Mouse (Mus musculus) embryonic facial prominence, embryonic 15.5 days (tissue): ENCODE measurements around the gene Tecr. TPM values are rescaled to one million over a fixed set of nuclear protein-coding genes. Genes with fewer than 3 reads are reported as not detected.
"Not testable (repeated sequence)": the region's sequence is repeated elsewhere in the genome, so short reads cannot be mapped to it uniquely, and the experiment has no call there.

Experiments used
- ATAC-seq: fragments of 200-750 bp; cut with Nextera tagmentation; 2 replicates; pipeline ENCODE4 v1.8.0; 2017; ENCODE audit warnings: low read depth, moderate TSS enrichment; ENCODE audit not compliant: insufficient number of reproducible peaks, low FRiP score, low TSS enrichment
- H3K27ac ChIP-seq: fragments of 300-500 bp; sonication (generic); replicated peaks from 2 replicates; pipeline ENCODE4 v1.5.1; 2015; ENCODE audit warnings: mild to moderate bottlenecking, inconsistent platforms
- H3K27me3 ChIP-seq: fragments of 300-500 bp; sonication (generic); 2 replicates; pipeline ENCODE4 v1.6.1; 2015; ENCODE audit warnings: inconsistent platforms
- H3K36me3 ChIP-seq: fragments of 300-500 bp; sonication (generic); 2 replicates; pipeline ENCODE4 v1.6.1; 2015; ENCODE audit warnings: mild to moderate bottlenecking, inconsistent platforms
- H3K4me1 ChIP-seq: fragments of 300-500 bp; sonication (generic); 2 replicates; pipeline ENCODE4 v1.6.1; 2015; ENCODE audit warnings: inconsistent platforms
- H3K4me2 ChIP-seq: fragments of 300-500 bp; sonication (generic); replicated peaks from 2 replicates; pipeline ENCODE4 v1.6.1; 2015; ENCODE audit warnings: mild to moderate bottlenecking, inconsistent platforms
- H3K4me3 ChIP-seq: fragments of 300-500 bp; sonication (generic); replicated peaks from 2 replicates; pipeline ENCODE4 v1.5.1; 2015; ENCODE audit warnings: mild to moderate bottlenecking, inconsistent platforms
- H3K9ac ChIP-seq: fragments of 300-500 bp; sonication (generic); 2 replicates; pipeline ENCODE4 v1.6.1; 2015; ENCODE audit warnings: inconsistent platforms
- H3K9me3 ChIP-seq: fragments of 300-500 bp; sonication (generic); replicated peaks from 2 replicates; pipeline ENCODE4 v1.6.1; 2016; ENCODE audit warnings: inconsistent platforms
- WGBS: fragments of 180-500 bp; shearing (Covaris S2); methylation state at CpG from one replicate; pipeline ENCODE4 v1.1.7; 2015; 5-methylcytosine and 5-hydroxymethylcytosine counted together
- polyA plus RNA-seq: library from polyadenylated mRNA; unstranded; fragments of >200 nt; fragmentation: Nextera tagmentation; extraction: Ambion mirVana; gene quantifications from 2 replicates; pipeline ENCODE4 v1.2.1, GENCODE M21; 2015

The Tecr gene
- polyA plus RNA-seq, 1 experiment from 2014 or later: 549 TPM

DNA sequence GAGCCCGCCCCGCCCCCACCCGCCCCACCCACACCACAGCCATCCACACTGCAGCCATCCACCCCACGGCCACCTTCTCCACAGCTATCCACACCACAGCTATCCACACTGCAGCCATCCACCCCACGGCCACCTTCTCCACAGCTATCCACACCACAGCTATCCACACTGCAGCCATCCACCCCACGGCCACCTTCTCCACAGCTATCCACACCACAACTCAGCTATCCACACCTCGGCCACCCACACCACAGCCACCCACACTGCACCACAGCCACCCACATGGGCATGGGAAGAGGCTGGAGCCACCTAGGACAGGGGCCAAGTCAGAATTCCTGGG lies 36.8 kb downstream of the Tecr start:
- not testable (repeated sequence) for H3K27me3 ChIP-seq, H3K9me3 ChIP-seq, H3K9ac ChIP-seq, ATAC-seq, H3K4me3 ChIP-seq, H3K27ac ChIP-seq, H3K4me2 ChIP-seq
- 83% methylated on average over 4 of the region's 7 CpGs for WGBS
- peaks cover 44% of the 10 kb centered on the region for H3K4me1 ChIP-seq
- peaks cover 33% of the 10 kb centered on the region for H3K36me3 ChIP-seq

DNA sequence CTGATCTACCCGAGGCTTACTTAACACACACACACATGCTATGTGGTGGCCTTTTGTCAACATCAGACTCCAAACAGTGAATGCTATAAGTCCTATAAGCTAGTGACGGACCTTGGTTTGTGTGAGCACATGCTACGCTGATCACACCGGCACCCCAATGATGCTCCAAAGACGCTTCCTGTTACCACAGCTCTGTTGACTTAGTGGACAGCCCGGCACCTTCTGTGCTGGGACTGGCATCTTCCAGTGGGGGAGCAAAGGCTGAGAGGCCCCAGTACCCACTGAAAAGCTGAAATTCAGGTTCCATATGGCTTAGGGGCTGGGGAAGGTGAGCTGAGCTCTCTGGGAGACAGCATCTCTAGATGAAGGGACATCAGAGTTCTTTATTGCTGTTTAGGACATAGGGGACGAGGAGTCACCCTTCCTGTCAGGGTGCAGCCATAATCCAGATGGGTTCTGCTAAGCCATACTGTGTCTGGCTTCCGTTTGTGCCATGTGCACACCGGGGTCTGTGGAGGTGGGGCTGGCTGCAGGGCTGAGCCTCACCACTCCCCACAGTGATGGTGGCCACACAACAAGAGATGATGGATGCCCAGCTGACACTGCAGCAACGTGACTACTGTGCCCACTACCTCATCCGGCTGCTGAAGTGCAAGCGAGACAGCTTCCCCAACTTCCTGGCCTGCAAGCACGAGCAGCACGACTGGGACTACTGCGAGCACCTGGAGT lies 37.3 kb downstream of the Tecr start:
- no peaks in the 10 kb centered on the region for H3K9me3 ChIP-seq
- H3K4me3 ChIP-seq: no peak overlapping the region
- H3K9ac ChIP-seq: no peak overlapping the region
- no peaks in the 10 kb centered on the region for H3K27me3 ChIP-seq
- 83% methylated on average over 15 of the region's 15 CpGs for WGBS
- H3K4me2 ChIP-seq: no peak overlapping the region
- peaks cover 39% of the 10 kb centered on the region for H3K4me1 ChIP-seq
- peaks cover 33% of the 10 kb centered on the region for H3K36me3 ChIP-seq
- ATAC-seq: no peak
- H3K27ac ChIP-seq: no peak overlapping the region

GRCm38 (mm10) chr8:83569165-83569564 lies 38.6 kb downstream of the Tecr start:
- Histone ChIP-seq H3K4me2 (no peak overlapping the region), H3K9me3 (no peaks in the 10 kb centered on the region), H3K4me3 (no peak overlapping the region), H3K4me1 (peaks cover 26% of the 10 kb centered on the region), H3K9ac (no peak overlapping the region), H3K36me3 (peaks cover 33% of the 10 kb centered on the region), H3K27me3 (no peaks in the 10 kb centered on the region), H3K27ac (no peak overlapping the region)
- no peak for ATAC-seq
- 71% methylated on average over 4 of the region's 4 CpGs for WGBS

DNA sequence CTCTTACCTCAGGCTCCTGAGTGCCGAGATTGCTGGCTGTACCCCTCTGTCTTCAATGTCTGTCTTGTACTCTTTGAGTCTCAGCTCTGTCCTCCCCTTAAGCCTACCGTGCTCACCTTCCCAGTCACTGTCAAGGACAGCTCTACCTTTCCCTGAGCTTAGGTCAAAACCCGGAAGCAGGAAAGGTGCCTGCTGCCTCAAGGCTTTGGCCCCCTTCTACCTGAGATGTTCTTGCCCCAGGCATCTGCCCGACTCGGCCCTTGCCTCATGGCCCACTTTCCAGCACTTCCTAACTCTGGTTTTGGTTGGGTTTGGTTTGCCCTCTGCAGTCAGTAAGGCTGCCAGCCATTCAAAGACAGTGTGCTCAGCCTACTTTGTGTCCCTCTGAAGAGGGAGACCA lies 39.0 kb downstream of the Tecr start:
- ATAC-seq: no peak
- Histone ChIP-seq H3K27me3 (no peaks in the 10 kb centered on the region), H3K9me3 (no peaks in the 10 kb centered on the region), H3K36me3 (peaks cover 33% of the 10 kb centered on the region), H3K27ac (no peak overlapping the region), H3K9ac (no peak overlapping the region), H3K4me3 (no peak overlapping the region), H3K4me2 (no peak overlapping the region), H3K4me1 (peaks cover 22% of the 10 kb centered on the region)
- 62% methylated on average over 5 of the region's 5 CpGs for WGBS

GRCm38 (mm10) chr8:83568128-83568527 lies 39.6 kb downstream of the Tecr start:
- H3K4me1 ChIP-seq: peaks cover 16% of the 10 kb centered on the region
- H3K27me3 ChIP-seq: no peaks in the 10 kb centered on the region
- H3K9ac ChIP-seq: no peak overlapping the region
- H3K4me2 ChIP-seq: peak overlapping the region; percentile 83; the same call in 1 of the 2 replicates
- peaks cover 32% of the 10 kb centered on the region for H3K36me3 ChIP-seq
- ATAC-seq: no peak
- H3K9me3 ChIP-seq: no peaks in the 10 kb centered on the region
- H3K4me3 ChIP-seq: peak overlapping the region; percentile 60
- 58% methylated on average over 5 of the region's 5 CpGs for WGBS
- no peak overlapping the region for H3K27ac ChIP-seq

DNA sequence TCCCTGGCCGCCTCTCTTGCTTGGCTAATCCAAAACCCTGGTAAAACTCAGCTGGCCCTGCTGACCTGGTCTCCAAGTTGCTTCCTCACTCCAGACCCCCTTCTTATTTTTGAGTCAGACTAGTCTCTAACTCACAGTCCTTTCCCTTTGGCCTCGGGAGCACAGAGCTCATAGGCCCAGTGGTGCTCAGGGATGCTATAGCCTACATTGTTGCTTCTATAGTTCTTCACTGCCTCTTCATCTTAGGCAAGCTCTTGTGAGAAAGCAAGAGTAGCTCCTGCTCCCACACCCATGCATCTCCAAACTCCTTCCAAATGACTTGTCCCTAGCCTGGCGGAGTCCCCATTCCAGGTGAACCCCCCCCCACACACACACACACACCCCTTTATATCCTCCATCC lies 40.1 kb downstream of the Tecr start:
- Histone ChIP-seq H3K4me3 (peak overlapping the region; percentile 60), H3K27me3 (no peaks in the 10 kb centered on the region), H3K9ac (peak overlapping the region; percentile 62; the same call in 1 of the 2 replicates), H3K27ac (no peak overlapping the region), H3K9me3 (no peaks in the 10 kb centered on the region), H3K4me1 (peaks cover 16% of the 10 kb centered on the region), H3K4me2 (peak overlapping the region; percentile 83), H3K36me3 (peaks cover 27% of the 10 kb centered on the region)
- 53% methylated on average over 3 of the region's 3 CpGs for WGBS
- no peak for ATAC-seq

DNA sequence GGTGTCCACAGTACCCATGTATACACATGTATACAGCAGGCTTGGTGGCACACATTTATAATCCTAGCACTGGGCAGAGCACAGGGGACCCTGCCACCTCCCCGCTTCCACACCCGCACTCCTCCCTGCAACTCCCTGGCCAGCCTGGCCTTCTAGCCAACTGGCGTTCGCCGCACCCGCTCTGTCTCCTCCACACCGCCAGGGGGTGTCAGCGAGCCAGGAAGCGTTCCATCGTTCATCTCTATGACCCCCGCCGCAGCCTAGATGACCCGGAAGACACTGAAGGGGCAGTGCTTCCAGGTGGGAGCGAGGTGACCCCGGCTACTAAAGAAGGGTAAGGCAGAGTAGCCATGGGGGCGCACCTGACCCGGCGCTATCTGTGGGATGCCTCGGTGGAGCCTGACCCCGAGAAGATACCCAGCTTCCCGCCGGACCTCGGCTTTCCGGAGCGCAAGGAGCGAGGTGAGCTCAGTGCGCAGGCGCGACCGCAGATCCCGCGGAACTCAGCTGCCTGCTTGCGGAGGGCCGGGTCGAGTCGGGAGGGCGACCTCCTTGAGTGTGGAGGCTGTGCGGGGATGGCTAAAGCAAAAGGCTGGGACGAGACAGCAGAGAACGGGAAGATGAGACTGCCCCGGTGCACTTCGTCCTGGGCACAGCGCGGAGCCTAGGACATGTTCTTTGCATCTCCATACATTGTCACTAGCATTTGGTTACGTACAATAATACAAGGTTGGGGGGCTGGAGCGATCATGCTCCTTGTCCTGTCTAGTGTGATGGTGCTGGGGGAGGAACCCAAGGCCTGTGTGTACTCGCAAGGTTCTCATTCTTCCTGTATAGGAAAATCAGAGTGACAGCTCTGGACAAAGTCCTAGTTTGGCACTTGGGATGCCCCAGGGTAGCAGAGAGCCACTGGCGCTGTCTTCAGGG lies 41.0 kb downstream of the Tecr start, which contains the start of gene Ndufb7:
Ndufb7 (plus strand) TSS at position 203 of the 927 bp plus-strand sequence.
- Histone ChIP-seq H3K36me3 (peaks cover 18% of the 10 kb centered on the region), H3K27me3 (no peaks in the 10 kb centered on the region), H3K4me3 (peak within 1 kb of the TSS; percentile 60), H3K4me2 (peak within 1 kb of the TSS; percentile 83), H3K27ac (peak within 1 kb of the TSS; percentile 55), H3K9ac (peak within 1 kb of the TSS; percentile 62), H3K4me1 (peaks cover 16% of the 10 kb centered on the region), H3K9me3 (no peaks in the 10 kb centered on the region)
- peak; percentile 75 for ATAC-seq
- 1% methylated on average over 48 of the region's 48 CpGs for WGBS

GRCm38 (mm10) chr8:83565731-83566375 lies 41.9 kb downstream of the Tecr start:
- no peak for ATAC-seq
- no peak overlapping the region for H3K4me3 ChIP-seq
- H3K9me3 ChIP-seq: no peaks in the 10 kb centered on the region
- H3K27ac ChIP-seq: no peak overlapping the region
- H3K9ac ChIP-seq: no peak overlapping the region
- no peaks in the 10 kb centered on the region for H3K27me3 ChIP-seq
- H3K4me1 ChIP-seq: peaks cover 16% of the 10 kb centered on the region
- H3K36me3 ChIP-seq: peaks cover 11% of the 10 kb centered on the region
- no peak overlapping the region for H3K4me2 ChIP-seq
- 74% methylated on average over 9 of the region's 9 CpGs for WGBS

DNA sequence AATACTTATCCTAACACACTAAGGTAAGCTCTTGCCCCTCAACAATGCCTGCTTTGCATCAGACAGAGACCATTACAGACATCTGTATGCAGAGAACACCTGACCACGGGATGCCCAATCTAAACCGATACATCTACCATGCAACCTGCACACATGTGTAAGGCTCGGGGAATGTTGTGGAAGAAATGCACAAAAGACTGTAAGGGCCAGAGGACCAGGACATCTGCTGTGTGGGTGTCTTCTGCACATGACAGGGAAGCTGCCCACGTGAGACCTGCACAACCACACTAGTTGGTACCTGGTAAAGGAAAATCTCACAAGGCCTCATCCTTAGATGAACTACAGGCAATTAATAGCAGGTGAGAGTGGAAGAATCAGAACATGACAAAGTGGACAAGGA lies 44.5 kb downstream of the Tecr start:
- no peak overlapping the region for H3K4me2 ChIP-seq
- no peak overlapping the region for H3K27ac ChIP-seq
- no peaks in the 10 kb centered on the region for H3K9me3 ChIP-seq
- no peaks in the 10 kb centered on the region for H3K36me3 ChIP-seq
- ATAC-seq: no peak
- no peak overlapping the region for H3K9ac ChIP-seq
- no peaks in the 10 kb centered on the region for H3K27me3 ChIP-seq
- H3K4me1 ChIP-seq: peaks cover 12% of the 10 kb centered on the region
- H3K4me3 ChIP-seq: no peak overlapping the region
- 73% methylated on average over 4 of the region's 4 CpGs for WGBS

GRCm38 (mm10) chr8:83562669-83563068 lies 45.1 kb downstream of the Tecr start:
- Histone ChIP-seq H3K4me2 (no peak overlapping the region), H3K4me1 (peaks cover 7% of the 10 kb centered on the region), H3K27ac (no peak overlapping the region), H3K27me3 (no peaks in the 10 kb centered on the region), H3K9ac (no peak overlapping the region), H3K36me3 (no peaks in the 10 kb centered on the region), H3K9me3 (no peaks in the 10 kb centered on the region), H3K4me3 (no peak overlapping the region)
- no peak for ATAC-seq
- WGBS: 74% methylated on average over 3 of the region's 3 CpGs

DNA sequence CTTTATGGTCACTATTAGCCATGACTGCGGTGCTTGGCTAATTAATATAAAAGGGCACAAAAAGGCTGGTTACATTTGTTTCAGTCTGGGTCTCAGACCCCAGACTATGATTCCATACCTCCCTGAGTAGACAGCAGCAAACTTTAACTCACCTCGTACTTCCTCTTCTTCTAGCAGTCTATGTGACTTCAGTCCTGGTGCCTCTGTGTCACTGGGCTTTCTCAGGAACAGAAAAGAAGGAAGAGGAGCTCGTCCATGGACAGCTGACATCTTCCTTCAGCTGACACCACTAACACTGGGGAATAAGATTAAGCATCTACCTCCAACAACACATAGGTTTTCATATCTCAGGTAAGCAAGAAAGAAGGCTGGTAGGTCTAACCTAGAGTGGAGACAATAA lies 72.0 kb downstream of the Tecr start, which contains the start of gene Olfr370:
Olfr370 (plus strand) TSS at position 45 of the 400 bp plus-strand sequence.
- no peaks in the 10 kb centered on the region for H3K4me1 ChIP-seq
- no peaks in the 10 kb centered on the region for H3K27me3 ChIP-seq
- 78% methylated on average over 3 of the region's 3 CpGs for WGBS
- no peak within 1 kb of the TSS for H3K9ac ChIP-seq
- no peak within 1 kb of the TSS for H3K4me3 ChIP-seq
- H3K36me3 ChIP-seq: no peaks in the 10 kb centered on the region
- H3K9me3 ChIP-seq: no peaks in the 10 kb centered on the region
- no peak within 1 kb of the TSS for H3K4me2 ChIP-seq
- no peak for ATAC-seq
- no peak within 1 kb of the TSS for H3K27ac ChIP-seq
